Mouse (Mus musculus): ENCODE data around the gene Gm20388.

DNA sequence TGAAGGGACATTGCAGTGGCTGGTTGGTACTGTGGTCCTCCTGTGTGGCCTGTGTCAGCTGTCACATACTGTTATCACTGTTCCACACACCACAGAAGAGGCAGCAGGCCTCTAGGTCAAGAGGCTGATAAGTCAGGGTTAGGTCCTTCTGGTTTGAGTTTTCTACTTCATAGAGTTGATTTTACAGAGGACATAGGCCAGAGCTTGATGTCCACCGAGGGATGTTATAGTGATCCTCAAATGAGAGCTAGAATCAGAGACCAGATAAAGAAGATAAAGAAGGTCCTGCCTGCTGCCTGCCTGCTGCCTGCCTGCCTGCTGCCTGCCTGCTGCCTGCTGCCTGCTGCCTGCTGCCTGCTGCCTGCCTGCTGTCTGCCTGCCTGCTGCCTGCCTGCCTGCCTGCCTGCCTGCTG, 7.5 kb downstream of the Gm20388 start:
- TF ChIP-seq POLR2A (IDR thresholded peaks at IDR 0.05; ENCODE audit: extremely low read depth, insufficient read depth, low read length) = no peak
- TF ChIP-seq CTCF (IDR thresholded peaks at IDR 0.05; ENCODE audit: extremely low read depth, insufficient read depth, low read length) = no peak

Measured in cortical plate, adult 2 months (tissue).